Mouse (Mus musculus) lung, postnatal 25 days (tissue): Measurements from ENCODE around the gene Ect2l.

Source experiments
- DNase-seq: peaks from one replicate; pipeline ENCODE4 v3.0.0; 2022; ENCODE audit warnings: low spot score

The Ect2l gene

DNA sequence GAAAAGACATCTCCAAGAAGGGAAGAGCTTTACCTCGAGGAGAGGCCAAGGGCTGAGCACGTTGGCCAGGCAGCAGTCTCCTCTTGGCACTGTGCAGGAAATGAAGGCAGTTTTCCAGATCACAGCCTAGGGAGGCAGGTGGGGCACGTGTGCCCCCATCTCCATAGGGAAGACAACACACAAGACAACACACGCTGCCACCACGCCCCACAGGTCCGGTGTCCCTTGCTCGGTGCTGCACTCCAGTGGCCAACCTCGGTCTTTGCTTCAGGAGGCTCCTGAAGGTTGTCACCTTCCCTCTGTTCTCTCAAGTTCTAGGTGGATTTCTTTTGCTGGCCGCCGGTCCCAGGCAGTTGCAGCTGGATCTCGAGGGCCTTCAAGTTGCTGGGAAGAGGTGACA, at the start of gene Ect2l:
TSS of gene Ect2l (minus strand) at position 165 of the 400 bp plus-strand sequence.
- no peak for DNase-seq

DNA sequence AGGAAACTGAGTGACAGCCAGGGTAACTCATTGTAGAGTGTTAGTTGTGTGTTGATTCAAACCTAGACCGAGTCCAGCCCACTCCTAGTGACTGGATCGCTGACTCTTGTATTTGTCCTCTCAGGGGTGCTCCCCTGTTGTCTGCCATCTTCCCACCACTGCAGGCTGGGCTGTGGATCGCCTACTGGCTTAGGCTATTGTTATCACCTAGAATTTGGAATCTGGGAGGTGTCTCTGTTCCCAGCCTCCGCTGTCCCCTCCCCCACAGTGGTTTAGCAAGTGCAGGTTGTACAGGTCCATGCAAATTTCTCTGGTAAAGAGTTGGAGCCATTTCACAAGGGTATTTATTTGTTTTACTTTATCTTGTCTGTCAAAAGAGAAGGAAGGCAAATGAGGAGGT, 40.7 kb upstream of the Ect2l start:
- DNase-seq: no peak

DNA sequence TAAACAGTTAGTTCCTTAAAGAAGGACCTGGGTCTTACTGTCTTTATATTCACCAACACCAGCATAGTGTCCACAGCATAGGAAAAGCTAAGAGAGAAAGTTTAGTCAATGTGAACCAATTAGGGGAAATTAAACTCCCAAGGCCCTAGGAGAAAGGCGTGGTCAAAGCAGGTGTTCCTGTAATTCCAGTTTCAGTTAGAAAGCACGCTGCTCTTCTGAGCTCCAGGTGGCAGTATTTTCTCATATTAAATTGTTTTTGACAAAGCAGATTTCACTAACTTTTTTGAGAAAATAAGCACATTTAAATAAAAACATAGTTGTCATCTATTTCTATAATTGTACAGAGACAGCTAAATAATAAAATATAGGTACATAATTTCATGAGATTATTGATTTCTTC, 32.9 kb upstream of the Ect2l start:
- peak; percentile 8 for DNase-seq

DNA sequence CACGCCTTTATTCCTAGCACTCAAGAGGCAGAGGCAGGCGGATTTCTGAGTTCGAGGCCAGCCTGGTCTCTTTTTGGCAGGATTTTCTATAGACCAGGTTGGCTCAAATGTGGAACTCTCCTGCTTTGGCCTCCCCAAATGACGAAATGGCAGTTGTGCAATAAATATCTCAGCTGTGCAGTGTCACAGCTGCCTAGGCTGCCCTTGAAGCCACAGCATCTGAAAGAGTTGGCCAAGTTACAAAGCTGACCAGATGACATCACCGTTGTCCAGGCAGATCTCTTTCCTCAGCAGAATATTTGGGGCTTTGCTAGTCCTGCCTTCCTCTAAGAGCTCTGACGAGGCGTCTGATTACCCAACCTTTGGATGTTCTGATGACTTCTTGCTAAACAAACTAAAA, 26.5 kb upstream of the Ect2l start:
- peak; percentile 51 for DNase-seq

DNA sequence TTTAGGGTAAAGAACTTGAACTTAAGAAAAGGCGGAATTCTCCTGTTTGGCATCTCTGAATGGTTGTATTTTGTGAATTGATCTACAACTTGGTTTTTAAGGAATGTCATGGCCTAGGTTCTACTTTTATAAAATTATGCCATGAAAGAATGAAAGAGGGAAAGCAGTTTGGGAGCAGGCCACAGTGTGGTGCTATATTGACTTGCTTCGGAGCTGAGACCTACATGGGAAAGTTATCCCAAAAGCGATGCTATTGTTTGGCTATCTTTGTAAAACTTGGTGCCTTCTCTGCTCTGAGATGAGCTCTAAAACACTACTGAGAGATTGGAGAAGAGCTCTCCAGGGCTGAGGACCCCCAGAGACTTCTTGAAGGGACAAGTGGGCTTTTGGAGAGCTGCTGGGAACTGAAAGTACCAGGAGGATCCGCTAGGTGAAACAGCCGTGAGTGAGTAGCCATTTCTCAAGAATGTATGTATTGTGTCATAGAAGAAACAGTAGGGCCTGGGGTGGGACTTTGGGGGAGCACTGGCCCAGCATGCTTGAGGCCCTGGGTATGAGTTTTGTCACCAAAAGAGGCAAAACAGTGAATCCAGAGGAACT, 25.7 kb upstream of the Ect2l start:
- no peak for DNase-seq

DNA sequence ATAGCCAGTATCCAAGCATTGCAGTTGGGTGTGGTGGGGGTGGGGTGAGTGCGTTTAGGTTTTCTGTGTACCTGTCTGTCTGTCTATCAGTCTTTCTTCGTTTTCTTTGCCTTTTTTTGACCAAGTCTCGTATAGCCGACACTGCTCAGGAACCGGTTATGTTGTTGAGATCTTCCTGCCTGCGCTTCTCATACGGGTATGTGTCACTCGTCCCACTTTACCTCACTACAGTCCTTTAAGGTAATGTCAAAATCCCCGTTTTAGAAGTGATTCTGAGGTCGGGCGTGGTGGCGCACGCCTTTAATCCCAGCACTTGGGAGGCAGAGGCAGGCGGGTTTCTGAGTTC, 24.7 kb upstream of the Ect2l start:
- DNase-seq: no peak

DNA sequence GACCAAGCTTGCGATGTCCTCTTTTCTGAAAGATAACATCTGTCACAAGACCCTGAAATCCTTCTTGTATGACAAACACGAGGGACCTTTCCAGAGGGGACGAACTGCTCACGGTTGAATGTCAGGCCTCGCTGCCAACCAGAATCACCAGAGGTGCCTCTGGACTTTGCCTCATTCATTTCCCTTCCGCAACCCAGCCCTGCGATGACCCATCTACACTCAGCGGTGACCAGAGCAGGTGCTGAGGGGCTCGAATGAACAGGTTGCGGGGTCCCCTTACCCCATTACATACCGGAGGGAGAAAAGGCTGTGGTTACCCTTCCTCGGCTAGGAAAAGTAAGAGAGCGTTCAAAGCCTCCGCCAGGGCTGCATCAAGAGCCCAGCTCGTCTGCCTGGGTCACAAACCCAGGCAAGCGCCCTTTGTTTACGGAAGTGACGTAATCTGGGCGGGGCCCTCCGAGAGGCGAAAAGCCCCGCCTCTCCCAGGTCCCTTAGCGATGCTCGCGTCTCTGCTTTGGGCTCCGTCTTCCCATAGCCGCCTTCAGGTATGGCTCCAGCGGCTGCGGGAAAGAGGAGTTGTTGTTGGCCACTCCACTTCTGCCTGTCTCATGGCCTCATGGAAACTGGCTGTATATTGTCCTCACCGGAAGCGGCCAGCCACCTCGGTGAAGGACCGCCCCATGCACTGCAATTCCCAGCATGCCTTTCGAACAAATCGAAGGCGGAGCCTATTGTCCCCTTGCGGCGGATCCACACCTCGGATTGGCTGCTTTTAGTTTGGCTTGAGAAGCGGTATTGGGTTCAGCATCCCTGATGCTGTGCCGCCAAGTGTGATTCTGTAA, 24.1 kb upstream of the Ect2l start, which contains the start of gene Ccdc28a:
TSS of gene Ccdc28a (minus strand) at position 439 of the 842 bp plus-strand sequence.
- DNase-seq: peak; percentile 96

DNA sequence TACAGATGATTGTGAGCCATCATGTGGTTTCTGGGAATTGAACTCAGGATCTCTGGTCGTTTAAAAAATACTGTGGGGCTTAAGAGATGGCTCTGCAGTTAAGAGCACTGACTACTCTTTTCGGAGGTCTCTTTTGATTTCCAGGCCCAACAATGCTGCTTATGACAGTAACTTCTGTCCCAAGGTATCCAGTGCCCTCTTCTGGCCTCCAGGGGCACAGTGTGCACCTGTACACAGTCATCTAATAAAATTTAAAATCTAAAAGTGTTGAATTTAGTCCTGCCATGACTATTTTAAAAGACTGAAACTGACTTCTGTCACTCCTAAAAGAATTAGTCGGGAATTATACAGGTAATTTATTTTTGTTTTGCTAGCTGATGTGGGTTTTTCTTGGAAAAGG, 23.2 kb upstream of the Ect2l start:
- no peak for DNase-seq

DNA sequence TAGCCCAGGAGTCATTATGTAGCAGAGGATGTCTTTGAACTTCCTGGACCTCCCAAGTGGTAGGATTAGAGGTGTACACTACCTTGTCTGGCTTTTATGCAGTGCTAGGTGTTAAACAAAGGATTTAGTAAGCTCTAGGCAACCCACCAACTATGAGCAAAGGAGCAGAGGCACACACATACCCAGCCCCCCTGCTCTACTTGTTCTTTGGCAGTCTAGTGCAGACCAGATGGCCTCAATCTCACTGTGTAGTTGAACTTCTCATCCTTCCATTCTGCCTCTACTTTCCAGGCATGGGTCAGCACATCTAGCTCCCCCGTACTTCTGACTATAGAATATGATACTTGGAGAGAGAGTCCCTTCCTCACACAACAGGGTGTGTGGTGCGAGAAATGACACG, 13.7 kb upstream of the Ect2l start:
- no peak for DNase-seq

DNA sequence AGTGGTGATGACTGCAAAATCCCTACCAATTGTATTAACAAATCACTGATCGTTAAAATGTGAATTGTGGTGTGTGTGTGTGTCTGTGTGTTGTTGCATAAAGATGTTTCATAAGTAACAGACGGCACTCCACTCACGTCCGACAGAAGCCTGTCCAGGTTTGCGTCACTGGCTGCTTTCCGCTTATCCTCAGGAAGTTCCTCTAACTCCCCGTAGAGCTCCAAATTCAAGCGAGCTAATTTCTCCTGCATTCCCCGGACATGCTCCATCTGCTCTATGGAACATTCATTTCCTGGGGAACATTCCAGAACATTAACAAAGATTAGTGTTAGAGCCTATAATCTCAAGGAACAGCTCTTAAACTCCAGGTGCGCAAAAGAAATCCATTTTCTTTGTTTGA, 8.7 kb upstream of the Ect2l start:
- DNase-seq: no peak

DNA sequence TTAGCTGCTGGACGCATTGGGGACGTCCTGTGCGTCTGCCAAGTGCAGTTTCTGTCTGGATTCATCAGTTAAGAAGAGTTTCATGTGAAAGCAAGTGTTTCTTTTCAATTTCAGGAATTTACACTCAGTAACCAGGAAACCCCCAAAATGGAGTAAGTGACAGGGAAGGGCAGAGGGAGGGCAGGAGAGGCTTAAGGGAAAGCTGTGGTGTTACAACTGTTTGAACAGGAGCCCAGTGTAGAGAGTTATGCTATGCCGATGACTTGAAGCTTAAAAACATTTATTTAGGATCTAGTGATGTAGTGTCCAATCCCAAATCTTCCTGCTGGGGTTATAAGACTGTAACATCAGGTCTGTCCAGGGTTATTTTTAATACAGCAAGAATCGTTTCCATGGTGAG, 3.4 kb upstream of the Ect2l start:
- no peak for DNase-seq

DNA sequence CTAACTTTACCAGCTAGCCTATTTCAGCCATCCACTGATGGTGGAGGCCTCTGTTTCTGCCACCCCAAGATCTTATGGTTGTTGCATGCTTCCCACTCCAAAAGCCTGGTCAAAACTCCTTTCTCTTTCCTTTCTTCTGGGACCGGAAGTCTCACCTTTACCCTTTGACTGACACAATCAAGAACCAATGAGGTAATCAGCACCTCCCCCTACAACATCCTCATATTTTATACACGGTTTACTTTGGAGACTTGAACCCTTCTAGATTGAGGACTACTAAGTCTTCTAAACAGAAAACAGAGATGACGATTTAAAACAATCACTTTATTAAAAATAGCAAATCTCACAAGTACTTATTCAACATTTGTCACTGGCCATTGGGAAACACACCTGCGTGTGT, 2.7 kb upstream of the Ect2l start:
- DNase-seq: no peak

DNA sequence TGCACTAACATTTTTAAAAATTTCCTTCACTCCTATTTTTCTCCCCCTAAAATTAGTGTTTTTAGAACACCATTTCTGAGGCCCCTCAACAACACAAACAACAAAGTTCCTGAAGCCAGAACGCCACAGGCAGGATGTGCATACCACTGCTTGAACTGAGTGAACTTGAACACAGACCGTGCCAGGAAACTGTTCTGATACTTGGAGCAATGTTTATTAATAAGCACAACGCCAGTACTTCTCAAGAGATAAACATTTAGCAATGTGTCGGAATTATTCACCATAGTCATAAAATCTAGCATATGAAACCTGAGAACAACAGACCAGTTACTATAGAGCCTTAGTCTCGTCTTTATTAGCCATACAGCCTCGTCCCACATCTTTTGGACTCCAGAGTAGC, 571 bp downstream of the Ect2l start:
- DNase-seq: no peak

DNA sequence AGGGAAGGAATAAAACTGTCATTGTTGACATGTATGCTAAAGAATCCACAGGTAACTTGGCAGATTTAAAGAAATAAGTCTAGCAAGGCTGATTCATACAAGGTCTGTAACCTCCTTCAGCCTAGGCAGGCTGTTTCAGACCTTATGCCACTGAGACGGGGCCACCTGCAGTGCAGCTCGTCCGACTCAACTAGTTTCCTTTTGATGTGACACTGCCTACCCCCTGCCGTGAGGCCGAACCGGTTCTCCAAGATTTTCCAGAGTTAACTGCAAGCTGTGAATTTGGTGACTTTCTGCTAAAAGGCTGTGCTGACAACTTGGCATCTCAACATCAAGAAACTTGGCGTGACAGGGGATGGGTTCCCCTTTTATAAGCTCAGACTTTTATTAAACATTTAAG, 6.6 kb downstream of the Ect2l start:
- no peak for DNase-seq

DNA sequence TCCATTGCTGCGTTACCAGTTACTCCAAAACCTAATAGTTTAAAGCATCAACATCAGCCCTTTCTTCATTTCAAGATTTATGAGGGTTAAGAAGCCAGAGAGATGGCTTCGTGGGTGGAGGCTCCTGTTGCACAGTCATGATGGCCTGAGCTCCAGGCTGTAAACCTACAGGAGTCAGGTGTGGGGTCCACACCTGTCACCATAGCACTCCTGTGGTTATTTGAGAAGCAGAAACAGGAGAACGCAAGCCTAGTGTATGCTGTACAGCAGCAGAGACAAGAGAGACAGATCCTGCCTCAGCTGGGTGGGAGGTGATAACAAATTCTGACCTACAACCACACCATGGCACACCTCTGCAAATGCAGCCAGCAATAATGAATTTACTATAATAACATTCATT, 8.3 kb downstream of the Ect2l start:
- DNase-seq: no peak

DNA sequence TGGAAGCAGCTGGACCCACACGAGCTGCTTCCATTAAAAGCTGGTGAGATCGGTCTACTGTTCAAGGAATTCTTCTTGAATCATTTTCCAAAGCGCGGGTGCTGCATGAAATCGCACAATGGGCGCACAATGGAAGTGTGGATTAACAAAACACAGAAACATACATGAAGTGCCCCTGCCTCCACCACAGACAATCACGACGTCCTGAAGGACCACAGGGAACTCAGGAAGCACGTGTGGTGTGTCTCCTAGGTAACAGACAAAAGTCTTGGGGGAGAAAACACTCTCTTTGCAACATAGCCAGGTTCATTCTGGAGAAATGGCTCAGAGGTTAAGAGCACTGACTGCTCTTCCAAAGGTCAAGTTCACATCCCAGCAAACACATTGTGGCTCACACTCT, 10.0 kb downstream of the Ect2l start:
- DNase-seq: no peak

DNA sequence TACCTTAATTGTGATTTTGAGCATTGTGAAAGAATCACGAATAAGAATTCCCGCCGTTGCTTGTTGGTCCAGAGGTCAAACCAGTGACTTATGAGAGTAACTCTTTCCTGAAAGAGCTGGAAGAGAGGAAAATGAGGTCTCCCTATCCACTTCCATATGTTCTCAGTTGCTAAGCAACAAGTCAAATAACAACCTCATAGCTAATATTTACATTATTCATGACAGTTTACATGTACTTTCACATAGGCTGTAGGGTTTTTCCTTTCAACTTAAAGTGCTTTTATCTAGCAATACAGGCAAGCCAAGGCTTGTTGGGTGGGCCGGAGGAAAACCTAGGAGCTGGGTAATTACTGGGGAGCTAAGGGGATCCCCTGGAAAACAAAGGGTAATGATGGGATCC, 10.8 kb downstream of the Ect2l start:
- DNase-seq: no peak

DNA sequence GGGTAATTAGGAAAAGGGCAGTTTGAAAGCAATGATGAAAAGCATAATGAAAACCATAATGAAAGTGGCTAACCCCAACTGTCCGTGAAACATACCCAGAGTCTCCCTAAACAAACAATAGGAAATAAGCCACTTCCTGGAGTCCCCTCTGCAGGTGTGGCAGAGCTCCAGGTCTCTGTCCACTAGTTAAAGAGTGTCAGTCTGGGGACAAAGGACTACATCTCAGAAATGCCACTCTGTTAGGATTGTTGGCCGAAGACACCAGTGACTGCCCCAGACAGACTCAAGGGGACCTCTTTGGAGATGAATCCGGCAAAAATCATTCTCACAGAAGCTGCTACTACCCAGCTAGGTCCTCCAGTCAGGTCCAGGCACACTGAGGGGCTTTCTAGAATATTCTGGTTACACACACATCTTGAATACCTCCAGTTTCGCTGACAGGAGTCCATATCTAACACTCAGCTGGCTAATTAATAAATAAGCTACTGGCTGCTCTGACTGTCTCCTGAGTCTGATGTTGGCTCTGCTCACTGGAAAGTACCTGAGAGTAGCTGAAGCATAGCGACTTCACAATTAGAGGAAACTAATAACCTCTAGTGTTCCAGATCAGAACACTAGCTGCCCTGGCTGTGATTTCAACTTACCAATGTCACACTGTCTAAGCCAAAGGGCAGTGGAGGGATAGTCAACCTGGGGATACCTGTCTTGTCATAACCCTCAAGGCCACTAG, 12.2 kb downstream of the Ect2l start:
- DNase-seq: no peak

DNA sequence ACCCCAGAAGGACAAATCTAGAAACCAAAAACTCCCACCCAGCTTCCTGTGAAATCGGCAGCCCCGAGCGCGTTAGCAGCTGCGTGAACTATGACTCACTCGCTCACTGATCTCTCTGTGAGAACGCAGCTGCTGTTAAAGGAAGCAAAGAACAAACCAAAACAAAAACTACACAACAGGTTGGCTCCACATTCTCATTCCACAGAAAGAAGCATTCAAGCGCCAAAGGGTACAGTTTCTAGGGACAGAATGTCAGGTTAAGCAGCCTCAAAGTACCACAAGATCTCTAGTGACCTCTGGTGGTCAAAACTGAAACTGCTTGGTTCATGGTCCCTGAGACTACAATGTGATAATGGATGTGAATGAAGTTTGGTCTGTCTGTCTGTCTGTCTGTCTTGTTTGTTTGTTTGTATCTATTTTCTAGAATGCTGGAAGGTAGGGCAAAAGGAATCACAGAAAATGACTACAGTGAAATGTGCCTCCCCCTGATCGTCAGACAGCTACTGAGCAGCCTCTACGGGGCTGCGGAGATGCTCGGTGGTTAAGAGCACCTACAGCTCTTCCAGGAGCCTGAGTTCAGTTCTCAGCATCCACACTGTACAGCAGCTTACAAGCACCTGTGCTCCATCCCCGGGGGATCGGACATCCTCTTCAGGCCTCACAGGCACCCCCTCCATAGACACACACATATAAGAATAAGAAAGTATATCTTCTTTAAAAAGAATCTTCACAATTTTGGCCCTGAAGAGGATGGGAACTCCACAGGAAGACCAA, 13.3 kb downstream of the Ect2l start:
- DNase-seq: peak; percentile 84

DNA sequence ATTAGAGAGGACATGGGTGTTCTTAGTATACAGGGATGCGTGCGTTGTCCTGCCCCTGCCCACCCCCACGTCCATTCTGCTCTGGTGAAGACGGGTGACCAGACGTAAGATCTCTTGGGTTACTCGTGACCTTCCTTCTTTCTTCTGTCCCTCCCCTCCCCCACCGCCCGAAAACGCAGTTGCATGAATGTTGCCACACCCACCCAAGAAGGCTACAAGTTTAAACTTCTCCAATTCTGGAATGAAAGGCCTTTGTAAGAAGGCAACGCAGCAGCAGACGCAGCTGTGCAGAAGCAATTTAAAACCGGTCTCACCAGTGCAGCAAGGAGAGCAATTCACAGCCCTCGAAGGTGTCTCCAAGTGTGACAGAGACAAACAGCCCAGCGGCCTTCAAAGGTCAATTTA, 16.0 kb downstream of the Ect2l start:
- peak; percentile 50 for DNase-seq

DNA sequence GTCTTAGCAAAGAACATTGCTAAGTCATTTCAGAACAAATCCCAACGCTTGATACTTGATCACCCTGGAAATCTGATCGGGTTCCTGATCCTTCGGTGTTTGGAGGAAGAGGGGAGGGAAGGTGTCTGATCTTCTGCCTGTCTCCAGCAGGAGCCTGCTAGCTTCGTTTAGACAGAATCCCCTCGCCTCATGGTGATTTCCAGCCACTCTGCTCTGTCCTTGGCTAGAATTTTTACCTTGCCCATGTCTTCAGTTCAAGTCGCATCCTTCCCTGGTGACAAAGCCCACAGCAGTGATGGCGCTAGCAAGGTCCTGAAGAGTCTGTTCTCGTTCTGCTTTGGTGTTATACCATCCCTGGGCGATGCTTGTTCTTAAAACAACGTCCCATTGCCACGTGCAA, 16.5 kb downstream of the Ect2l start:
- DNase-seq: no peak

DNA sequence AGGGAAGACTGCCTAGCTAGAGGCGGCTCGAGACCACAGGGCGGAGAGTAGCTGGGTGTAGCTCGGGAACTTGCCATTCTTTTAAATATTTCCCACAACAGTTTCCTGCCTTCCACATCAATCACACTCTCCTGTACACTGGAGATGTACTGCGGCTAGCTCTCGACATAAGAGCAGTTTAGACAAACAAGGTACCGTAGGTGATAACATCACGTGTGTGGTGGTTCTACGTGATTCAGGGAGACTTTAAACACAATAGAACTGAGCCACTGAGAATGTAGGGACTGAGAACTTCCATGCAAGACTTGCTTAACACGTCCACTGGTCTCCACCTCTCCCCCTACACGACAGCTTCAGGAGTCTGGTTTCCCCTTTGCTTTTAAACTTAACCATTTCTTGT, 17.5 kb downstream of the Ect2l start:
- DNase-seq: peak; percentile 28
